Mouse (Mus musculus) CH12.LX (cell line): ENCODE results near the gene Corin. TPM values are rescaled to one million over a fixed set of nuclear protein-coding genes. Genes with fewer than 3 reads are reported as not detected.

Source experiments
- DNase-seq: peaks from one replicate; pipeline ENCODE4 v3.0.0-alpha.2; 2013; ENCODE audit errors: extremely low read depth
- H3K27ac ChIP-seq: 2 replicates; pipeline ENCODE4 v1.5.1; 2012; ENCODE audit warnings: low read depth, mild to moderate bottlenecking, control low read depth, moderate library complexity; ENCODE audit not compliant: insufficient read depth
- H3K27me3 ChIP-seq: replicated peaks from 2 replicates; pipeline ENCODE3; 2012; ENCODE audit warnings: inconsistent platforms
- H3K36me3 ChIP-seq, 2 experiments: replicated peaks in 1 of 2; 2 replicates each; pipeline versions ENCODE3 to v1.6.1; 2012; ENCODE audit warnings: inconsistent platforms in 1 of 2, low read length in 1 of 2, mild to moderate bottlenecking in 1 of 2, mixed read lengths in 1 of 2, moderate library complexity in 1 of 2; ENCODE audit not compliant: control insufficient read depth in 1 of 2, insufficient read depth in 1 of 2
- H3K4me1 ChIP-seq, 2 experiments: 2 replicates each; pipeline ENCODE4 v1.6.1; 2012; ENCODE audit warnings: inconsistent platforms in 1 of 2, moderate library complexity in 1 of 2; ENCODE audit not compliant: insufficient read depth in 2 of 2, control insufficient read depth in 1 of 2
- H3K4me2 ChIP-seq: 2 replicates; pipeline ENCODE4 v1.6.1; 2012; ENCODE audit warnings: low read depth, mild to moderate bottlenecking, control low read depth; ENCODE audit not compliant: poor library complexity, insufficient read depth, severe bottlenecking
- H3K4me3 ChIP-seq, 3 experiments: fragments of 150-350 bp in 1 of 3; sonication (generic) in 1 of 3; replicated peaks in 1 of 3; 2 replicates each; pipeline versions ENCODE3 to v1.5.1; 2011 to 2012; ENCODE audit warnings: low read depth in 2 of 3, low read length in 2 of 3, mild to moderate bottlenecking in 2 of 3, moderate library complexity in 2 of 3, control low read depth in 1 of 3, improper control_type of control experiment in 1 of 3, inconsistent platforms in 1 of 3, mixed read lengths in 1 of 3; ENCODE audit not compliant: poor library complexity in 1 of 3
- H3K79me2 ChIP-seq: replicated peaks from 2 replicates; pipeline ENCODE4 v1.6.1; 2012; ENCODE audit warnings: mild to moderate bottlenecking, moderate library complexity; ENCODE audit not compliant: control insufficient read depth, poor library complexity, insufficient read depth, severe bottlenecking; ENCODE audit errors: extremely low read depth
- H3K9ac ChIP-seq: 2 replicates; pipeline ENCODE4 v1.6.1; 2012; ENCODE audit warnings: low read depth, mild to moderate bottlenecking, control low read depth, moderate library complexity; ENCODE audit not compliant: insufficient read depth
- H3K9me3 ChIP-seq: replicated peaks from 2 replicates; pipeline ENCODE3; 2012; ENCODE audit warnings: low read length, inconsistent platforms, mixed read lengths
- BHLHE40 ChIP-seq: IDR thresholded peaks from 2 replicates; pipeline ENCODE4 v1.6.1; 2011; ENCODE audit warnings: mild to moderate bottlenecking, low read depth, low read length, improper control_type of control experiment
- CHD2 ChIP-seq: IDR thresholded peaks from 2 replicates; pipeline ENCODE4 v1.6.1; 2011; ENCODE audit warnings: low read length, improper control_type of control experiment
- CTCF ChIP-seq, 2 experiments: IDR thresholded peaks in 1 of 2; conservative IDR thresholded peaks in 1 of 2; 2 replicates each; pipeline ENCODE4 v1.5.1; 2011 to 2012; ENCODE audit warnings: low read depth in 2 of 2, low read length in 2 of 2, improper control_type of control experiment in 1 of 2, inconsistent platforms in 1 of 2, mild to moderate bottlenecking in 1 of 2, moderate library complexity in 1 of 2
- GABPA ChIP-seq: IDR thresholded peaks from 2 replicates; pipeline ENCODE4 v1.6.1; 2012; ENCODE audit warnings: low read depth, low read length, improper control_type of control experiment, inconsistent platforms; ENCODE audit not compliant: insufficient replicate concordance
- JUND ChIP-seq: conservative IDR thresholded peaks from 2 replicates; pipeline ENCODE4 v1.6.1; 2011; ENCODE audit warnings: low read depth, low read length, improper control_type of control experiment
- MAFK ChIP-seq: IDR thresholded peaks from 2 replicates; pipeline ENCODE4 v1.6.1; 2011; ENCODE audit warnings: low read length, improper control_type of control experiment; ENCODE audit not compliant: insufficient replicate concordance
- MAZ ChIP-seq: IDR thresholded peaks from 2 replicates; pipeline ENCODE4 v1.6.1; 2012; ENCODE audit warnings: low read depth, mild to moderate bottlenecking, inconsistent platforms, low read length, improper control_type of control experiment, moderate library complexity
- MEF2A ChIP-seq: IDR thresholded peaks from 2 replicates; pipeline ENCODE4 v1.6.1; 2014; ENCODE audit warnings: low read depth, mild to moderate bottlenecking, inconsistent platforms, low read length, improper control_type of control experiment, borderline replicate concordance
- MXI1 ChIP-seq: IDR thresholded peaks from 2 replicates; pipeline ENCODE4 v1.6.1; 2011; ENCODE audit warnings: mild to moderate bottlenecking, low read depth, low read length, improper control_type of control experiment
- MYC ChIP-seq: IDR thresholded peaks from 2 replicates; pipeline ENCODE4 v1.6.1; 2011; ENCODE audit warnings: low read depth, mild to moderate bottlenecking, improper control_type of control experiment, low read length
- NELFE ChIP-seq: IDR thresholded peaks from 2 replicates; pipeline ENCODE4 v1.6.1; 2011; ENCODE audit warnings: low read depth, low read length, improper control_type of control experiment
- PAX5 ChIP-seq: IDR thresholded peaks from 2 replicates; pipeline ENCODE4 v1.6.1; 2012; ENCODE audit warnings: low read length, inconsistent platforms, mixed read lengths
- POLR2A ChIP-seq: IDR thresholded peaks from 2 replicates; pipeline ENCODE4 v1.6.1; 2011; ENCODE audit warnings: low read depth, mild to moderate bottlenecking, improper control_type of control experiment, low read length
- SIN3A ChIP-seq: IDR thresholded peaks from 2 replicates; pipeline ENCODE4 v1.6.1; 2012; ENCODE audit warnings: low read length, improper control_type of control experiment, inconsistent platforms
- SMC3 ChIP-seq: IDR thresholded peaks from 2 replicates; pipeline ENCODE4 v1.6.1; 2011; ENCODE audit warnings: low read depth, low read length, improper control_type of control experiment
- TBP ChIP-seq: conservative IDR thresholded peaks from 2 replicates; pipeline ENCODE4 v1.6.1; 2011; ENCODE audit warnings: low read depth, low read length, improper control_type of control experiment
- TCF12 ChIP-seq: IDR thresholded peaks from 2 replicates; pipeline ENCODE4 v1.6.1; 2014; ENCODE audit warnings: low read depth, mild to moderate bottlenecking, inconsistent platforms, low read length, improper control_type of control experiment
- UBTF ChIP-seq: IDR thresholded peaks from 2 replicates; pipeline ENCODE4 v1.6.1; 2012; ENCODE audit warnings: low read depth, mild to moderate bottlenecking, inconsistent platforms, low read length, improper control_type of control experiment, moderate library complexity
- USF1 ChIP-seq: IDR thresholded peaks from 2 replicates; pipeline ENCODE4 v1.6.1; 2014; ENCODE audit warnings: low read depth, mild to moderate bottlenecking, inconsistent platforms, low read length, improper control_type of control experiment
- USF2 ChIP-seq: conservative IDR thresholded peaks from 2 replicates; pipeline ENCODE4 v1.6.1; 2011; ENCODE audit warnings: low read depth, low read length, improper control_type of control experiment
- ZC3H11A ChIP-seq: IDR thresholded peaks from 2 replicates; pipeline ENCODE4 v1.6.1; 2012; ENCODE audit warnings: low read depth, mild to moderate bottlenecking, inconsistent platforms, low read length, improper control_type of control experiment
- ZMIZ1 ChIP-seq: IDR thresholded peaks from 2 replicates; pipeline ENCODE4 v1.6.1; 2012; ENCODE audit warnings: low read depth, mild to moderate bottlenecking, inconsistent platforms, low read length, improper control_type of control experiment
- ZNF384 ChIP-seq: IDR thresholded peaks from 2 replicates; pipeline ENCODE4 v1.6.1; 2012; ENCODE audit warnings: low read depth, low read length, improper control_type of control experiment, inconsistent platforms
- dilution Hi-C: fragments of 300-500 bp; cut with MboI; formaldehyde crosslinking; loops from 2 replicates; pipeline ENCODE4 v1.14.3; 2020; ENCODE audit warnings: low sequenced_read_pairs; ENCODE audit not compliant: extremely low pct_unique_long_range_greater_than_20kb, extremely low pct_ligation_motif_present
- in situ Hi-C: fragments of 300-500 bp; cut with MboI; formaldehyde crosslinking; loops from 3 replicates; pipeline ENCODE4 v1.14.3; 2019; ENCODE audit warnings: low sequenced_read_pairs, low pct_ligation_motif_present, low pct_unique_long_range_greater_than_20kb, mixed read lengths
- polyA plus RNA-seq: library from polyadenylated mRNA; unstranded; fragments of >175 nt; gene quantifications from 2 replicates; pipeline ENCODE4 v1.2.1, GENCODE M21; 2012; ENCODE audit warnings: low read depth; ENCODE audit not compliant: insufficient read length
- total RNA-seq, 2 experiments: library from RNA; depleted of rRNA; stranded (reverse); fragments of 300-350 nt in 1 of 2; fragments of >200 nt in 1 of 2; gene quantifications; 2 replicates each; pipeline ENCODE4 v1.2.3; 2012 to 2014

Corin gene
- total and polyA plus RNA-seq, 3 experiments = not detected

- in situ Hi-C loops = no loop called here
- Histone ChIP-seq H3K4me1 (no peaks in the 10 kb centered on the region), H3K27me3 (no peaks in the 10 kb centered on the region)
- no peak for TF ChIP-seq MYC
- no peak for TF ChIP-seq TBP
- TF ChIP-seq PAX5 = no peak
- TF ChIP-seq TCF12 = no peak
- TF ChIP-seq NELFE = no peak
- TF ChIP-seq POLR2A = no peak
- TF ChIP-seq USF2 = no peak
- no peak for TF ChIP-seq UBTF
- no peak for TF ChIP-seq ZMIZ1
- no peak for TF ChIP-seq CTCF (conservative IDR thresholded peaks at IDR 0.05 in 1 of 2, IDR thresholded peaks at IDR 0.05 in 1 of 2; ENCODE audit: low read depth in 2 of 2, low read length in 2 of 2)
- no peak for TF ChIP-seq ZC3H11A
- TF ChIP-seq BHLHE40 = no peak
- TF ChIP-seq, all 38 proteins: peak for 0
- Histone ChIP-seq H3K9me3 (no peaks in the 10 kb centered on the region), H3K9ac (no peak overlapping the region), H3K4me2 (no peak overlapping the region), H3K79me2 (no peaks in the 10 kb centered on the region), H3K4me3 (no peak overlapping the region), H3K27ac (no peak overlapping the region), H3K36me3 (no peaks in the 10 kb centered on the region)
- no peak for DNase-seq
- dilution Hi-C loops = no loop called here
These were observed 51.1 kb downstream of the Corin start for GRCm38 (mm10) chr5:72453176-72453575.

- Histone ChIP-seq H3K36me3 (no peaks in the 10 kb centered on the region), H3K4me1 (no peaks in the 10 kb centered on the region), H3K9me3 (no peaks in the 10 kb centered on the region), H3K4me2 (no peak overlapping the region), H3K9ac (no peak overlapping the region), H3K27ac (no peak overlapping the region), H3K79me2 (no peaks in the 10 kb centered on the region), H3K4me3 (no peak overlapping the region), H3K27me3 (no peaks in the 10 kb centered on the region)
- in situ Hi-C loops (no loop called here), dilution Hi-C loops (no loop called here)
- DNase-seq = no peak
- TF ChIP-seq MXI1 (no peak), SMC3 (no peak), ZNF384 (no peak), ZMIZ1 (no peak), UBTF (no peak)
These were observed 51.5 kb downstream of the Corin start for GRCm38 (mm10) chr5:72452750-72453149.

GRCm38 (mm10) chr5:72448846-72449245, 55.4 kb downstream of the Corin start:
- Histone ChIP-seq H3K9ac (no peak overlapping the region), H3K4me2 (no peak overlapping the region), H3K36me3 (no peaks in the 10 kb centered on the region), H3K4me1 (no peaks in the 10 kb centered on the region; a peak in 1 of 4 replicates), H3K27ac (no peak overlapping the region), H3K9me3 (no peaks in the 10 kb centered on the region), H3K4me3 (no peak overlapping the region), H3K79me2 (no peaks in the 10 kb centered on the region), H3K27me3 (no peaks in the 10 kb centered on the region)
- dilution Hi-C loops = no loop called here
- no peak for DNase-seq
- in situ Hi-C loops = no loop called here
- TF ChIP-seq USF2 (no peak), ZC3H11A (no peak), MAZ (no peak), BHLHE40 (no peak), USF1 (no peak), CHD2 (no peak), CTCF (conservative IDR thresholded peaks at IDR 0.05 in 1 of 2, IDR thresholded peaks at IDR 0.05 in 1 of 2; ENCODE audit: low read depth in 2 of 2, low read length in 2 of 2) (no peak), MYC (no peak), TBP (no peak), UBTF (no peak), SIN3A (no peak), JUND (no peak), NELFE (no peak), GABPA (no peak), TCF12 (no peak), MAFK (no peak), MEF2A (no peak)
